23 mouse cellular contexts compared by ENCODE assay signal in the genomic region with DNA sequence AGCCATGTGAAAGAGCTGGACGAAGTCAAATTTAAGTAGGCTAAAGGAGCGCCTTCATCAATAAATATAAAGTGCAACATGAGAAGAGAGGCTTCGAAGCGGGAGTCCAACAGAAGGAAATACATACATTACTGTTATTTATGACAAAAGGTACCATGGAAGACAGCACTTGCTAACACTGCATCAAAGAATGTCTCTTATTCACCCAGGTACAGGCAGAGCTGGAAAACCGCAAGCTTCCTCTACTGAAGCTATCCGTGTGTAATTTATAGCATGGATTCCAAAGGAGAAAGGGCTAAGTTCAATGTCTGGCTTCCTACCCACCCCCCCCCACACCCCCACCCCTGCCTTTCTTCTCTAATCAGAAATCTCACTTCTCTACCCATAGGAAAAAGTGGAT.
DNase-seq lines count a peak whose midpoint lies in the region; ATAC-seq lines count a peak whose summit lies in the region.
"Had no signal": no experiment of that assay in that cellular context is flagged by ENCODE, and none has a peak within 500 bp of the region (broad histone marks: within the 10 kb centered on the region; RNA-seq: fewer than 3 reads in every experiment).

No protein-coding gene starts in this region.

- H3K9ac ChIP-seq in limb, embryonic 11.5 days (ENCODE audit: low read length) = no peak overlapping the region
- H3K9ac ChIP-seq: embryonic facial prominence, embryonic 13.5 days; embryonic facial prominence, embryonic 15.5 days; forebrain, embryonic 12.5 days had no signal

- no peaks in the 10 kb centered on the region for H3K36me3 ChIP-seq in limb, embryonic 11.5 days (ENCODE audit: control insufficient read depth, insufficient read depth, low read length)
- H3K36me3 ChIP-seq in limb, embryonic 10.5 days = no peaks in the 10 kb centered on the region
- H3K36me3 ChIP-seq: embryonic facial prominence, embryonic 13.5 days; embryonic facial prominence, embryonic 15.5 days; forebrain, embryonic 10.5 days; forebrain, embryonic 12.5 days had no signal

- H3K4me3 ChIP-seq in limb, embryonic 11.5 days (ENCODE audit: low read depth, low read length) = no peak overlapping the region
- H3K4me3 ChIP-seq in limb, embryonic 10.5 days = no peak overlapping the region
- H3K4me3 ChIP-seq: embryonic facial prominence, embryonic 13.5 days; embryonic facial prominence, embryonic 15.5 days; erythroblast, embryonic 14.5 days; forebrain, embryonic 10.5 days; forebrain, embryonic 12.5 days had no signal

- no peak overlapping the region for H3K27ac ChIP-seq in limb, embryonic 11.5 days (replicated peaks; ENCODE audit: low read depth, low read length)
- H3K27ac ChIP-seq in limb, embryonic 10.5 days = no peak overlapping the region
- H3K27ac ChIP-seq: embryonic facial prominence, embryonic 13.5 days; embryonic facial prominence, embryonic 15.5 days; forebrain, embryonic 10.5 days; forebrain, embryonic 12.5 days had no signal

- no peak overlapping the region for H3K4me2 ChIP-seq in limb, embryonic 11.5 days (ENCODE audit: low read depth, severe bottlenecking)
- H3K4me2 ChIP-seq: embryonic facial prominence, embryonic 13.5 days; embryonic facial prominence, embryonic 15.5 days; forebrain, embryonic 12.5 days had no signal

- DNase-seq in embryo, embryonic 11 days = peak; percentile 7
- no peak for DNase-seq in embryo, embryonic 10 days (ENCODE audit: low spot score)
- no peak for DNase-seq in limb, embryonic 11.5 days (ENCODE audit: low spot score)
- no peak for DNase-seq in limb, embryonic 10.5 days (ENCODE audit: low spot score)
- peak; percentile 51 for DNase-seq in forelimb bud, embryonic 11.5 days (ENCODE audit: low read depth, low spot score)
- DNase-seq: adrenal gland, adult 2 months; adrenal gland, postnatal 10 days; adrenal gland, postnatal 25 days; B cell, adult 2 months; cerebellum, adult 11 months; cerebellum, adult 18-20 months; cerebellum, adult 8-10 months; cerebellum, adult 9-11 months; cerebellum, postnatal 14 days; cerebellum, postnatal 36 days had no signal

- no peaks in the 10 kb centered on the region for H3K4me1 ChIP-seq in limb, embryonic 11.5 days (ENCODE audit: control insufficient read depth, insufficient read depth, low read length)
- H3K4me1 ChIP-seq in limb, embryonic 10.5 days = no peaks in the 10 kb centered on the region
- H3K4me1 ChIP-seq: embryonic facial prominence, embryonic 13.5 days; embryonic facial prominence, embryonic 15.5 days; forebrain, embryonic 10.5 days; forebrain, embryonic 12.5 days had no signal

- no peaks in the 10 kb centered on the region for H3K27me3 ChIP-seq in limb, embryonic 11.5 days (ENCODE audit: control insufficient read depth, insufficient read depth, low read length)
- no peaks in the 10 kb centered on the region for H3K27me3 ChIP-seq in limb, embryonic 10.5 days (ENCODE audit: low read depth, poor library complexity, severe bottlenecking)
- H3K27me3 ChIP-seq: embryonic facial prominence, embryonic 13.5 days; embryonic facial prominence, embryonic 15.5 days; forebrain, embryonic 12.5 days had no signal

- WGBS in limb, embryonic 11.5 days = 55% methylated on average over 6 of the region's 6 CpGs
- WGBS in limb, embryonic 10.5 days = 70% methylated on average over 6 of the region's 6 CpGs

- no peaks in the 10 kb centered on the region for H3K9me3 ChIP-seq in limb, embryonic 11.5 days (ENCODE audit: control insufficient read depth, low read length)
- H3K9me3 ChIP-seq in limb, embryonic 10.5 days (replicated peaks) = no peaks in the 10 kb centered on the region
- H3K9me3 ChIP-seq: embryonic facial prominence, embryonic 13.5 days; embryonic facial prominence, embryonic 15.5 days; forebrain, embryonic 10.5 days; forebrain, embryonic 12.5 days had no signal

- ATAC-seq in limb, embryonic 11.5 days (ENCODE audit: insufficient number of reproducible peaks, low FRiP score, low TSS enrichment, low read depth) = peak; percentile 75
- ATAC-seq in CD4-positive, CD25-positive, alpha-beta regulatory T cell, adult 4 months = no peak
- ATAC-seq: forebrain, embryonic 14.5 days; forebrain, embryonic 16.5 days had no signal

Comparison
In these comparisons a context has a peak if more than half of its experiments do, and no peak if none do; other contexts are left out.
1. DNase-seq: peak in embryo, embryonic 11 days (single experiment) and forelimb bud, embryonic 11.5 days (single experiment); none in embryo, embryonic 10 days (single experiment), limb, embryonic 11.5 days (single experiment) and limb, embryonic 10.5 days (single experiment).